Mouse (Mus musculus) CH12F3 (cell line): Measurements from ENCODE around the gene Sept9.

Experiments used
- in situ Hi-C: fragments of 300-500 bp; cut with MboI; formaldehyde crosslinking; loops from 2 replicates; pipeline ENCODE4 v1.14.3; 2020; ENCODE audit warnings: low sequenced_read_pairs

The Sept9 gene

GRCm38 (mm10) chr11:117394230-117395137 lies 195.0 kb downstream of the Sept9 start:
- in situ Hi-C loops, result no loop called here

DNA sequence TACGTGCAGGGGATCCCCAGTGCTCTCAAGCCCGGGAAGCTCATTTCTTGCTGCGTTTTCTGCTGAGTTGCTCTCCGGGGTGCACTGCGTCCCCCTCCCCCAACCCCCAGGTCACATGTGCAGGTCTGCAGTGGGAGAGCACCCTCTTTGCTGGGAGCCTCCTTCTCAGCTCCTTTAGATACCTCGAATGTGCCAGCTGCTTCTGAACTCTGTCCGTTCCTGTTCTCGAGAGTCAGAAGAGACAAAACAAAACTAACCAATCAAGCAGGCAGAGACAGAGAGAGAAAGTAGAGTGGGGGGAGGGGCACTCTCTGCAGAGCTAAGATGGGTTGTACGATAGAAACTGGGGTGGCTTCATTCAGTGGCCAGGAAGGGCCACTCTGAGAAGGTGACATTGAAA lies 195.8 kb downstream of the Sept9 start:
- in situ Hi-C loops, result no loop called here

GRCm38 (mm10) chr11:117396929-117397328 lies 197.5 kb downstream of the Sept9 start:
- in situ Hi-C loops, result no loop called here

- in situ Hi-C loops, result no loop called here
These were observed 198.3 kb downstream of the Sept9 start for GRCm38 (mm10) chr11:117397755-117398154.

GRCm38 (mm10) chr11:117398191-117398590 lies 198.7 kb downstream of the Sept9 start:
- in situ Hi-C loops, result no loop called here

- in situ Hi-C loops, result no loop called here
These were observed 202.3 kb downstream of the Sept9 start for GRCm38 (mm10) chr11:117401583-117402367.

- in situ Hi-C loops, result no loop called here
These were observed 203.1 kb downstream of the Sept9 start for GRCm38 (mm10) chr11:117402550-117402949.

- in situ Hi-C loops, result no loop called here
These were observed 203.6 kb downstream of the Sept9 start for GRCm38 (mm10) chr11:117403073-117403472.

- in situ Hi-C loops, result no loop called here
These were observed 204.3 kb downstream of the Sept9 start for GRCm38 (mm10) chr11:117403781-117404180.

- in situ Hi-C loops, result no loop called here
These were observed 207.2 kb downstream of the Sept9 start for GRCm38 (mm10) chr11:117406711-117407110.

- in situ Hi-C loops, result no loop called here
These were observed 207.7 kb downstream of the Sept9 start for GRCm38 (mm10) chr11:117407196-117407595.

- in situ Hi-C loops, result no loop called here
These were observed 208.4 kb downstream of the Sept9 start for GRCm38 (mm10) chr11:117407651-117408441.

- in situ Hi-C loops, result no loop called here
These were observed 209.1 kb downstream of the Sept9 start for GRCm38 (mm10) chr11:117408442-117409031.

DNA sequence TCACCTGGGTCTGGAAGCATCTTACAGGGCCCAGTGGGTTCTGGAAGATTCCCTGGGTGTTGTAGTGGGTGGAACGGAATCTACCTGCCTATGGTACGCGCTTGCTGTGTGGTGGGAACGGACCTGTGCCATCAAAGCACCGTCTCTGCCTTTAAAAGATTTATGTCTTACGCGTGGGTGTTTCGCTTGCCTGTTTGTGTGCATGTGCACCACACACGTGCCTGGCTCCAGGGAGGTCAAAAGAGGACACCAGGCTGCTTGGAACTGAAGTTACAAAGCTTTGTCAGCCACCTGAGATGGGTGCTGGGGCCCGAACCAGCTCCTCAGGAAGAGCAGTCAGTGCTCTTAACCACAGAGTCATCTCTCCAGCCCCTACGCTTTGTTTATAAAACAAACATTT lies 209.9 kb downstream of the Sept9 start:
- in situ Hi-C loops, result no loop called here

- in situ Hi-C loops, result no loop called here
These were observed 210.6 kb downstream of the Sept9 start for GRCm38 (mm10) chr11:117410059-117410458.

- in situ Hi-C loops, result no loop called here
These were observed 212.2 kb downstream of the Sept9 start for GRCm38 (mm10) chr11:117411663-117412062.
